Mouse (Mus musculus) granulocyte monocyte progenitor cell, adult 5-6 weeks (primary cell): ENCODE data around the gene Gpc6. TPM values are rescaled to one million over a fixed set of nuclear protein-coding genes. Genes with fewer than 3 reads are reported as not detected.
"Not testable (repeated sequence)": the region's sequence is repeated elsewhere in the genome, so short reads cannot be mapped to it uniquely, and the experiment has no call there.

ENCODE experiments used
- ATAC-seq: replicated peaks from 2 replicates; pipeline ENCODE4 v1.8.0; 2016; ENCODE audit warnings: mild to moderate bottlenecking, moderate TSS enrichment, inconsistent platforms; ENCODE audit not compliant: poor library complexity, severe bottlenecking
- total RNA-seq, 2 experiments: library from RNA; stranded (forward) in 1 of 2; stranded (reverse) in 1 of 2; fragments of 200-712, 200-1000 nt in 1 of 2; fragments of >200 nt in 1 of 2; fragmentation: Nextera tagmentation in 1 of 2; gene quantifications; 2 replicates each; pipeline ENCODE4 v1.2.3; 2014 to 2017

Gene Gpc6
- total RNA-seq, 2 experiments from 2014 or later: not detected

- ATAC-seq: no peak
Observed at GRCm38 (mm10) chr14:117419561-117420218, 494.6 kb downstream of the Gpc6 start.

DNA sequence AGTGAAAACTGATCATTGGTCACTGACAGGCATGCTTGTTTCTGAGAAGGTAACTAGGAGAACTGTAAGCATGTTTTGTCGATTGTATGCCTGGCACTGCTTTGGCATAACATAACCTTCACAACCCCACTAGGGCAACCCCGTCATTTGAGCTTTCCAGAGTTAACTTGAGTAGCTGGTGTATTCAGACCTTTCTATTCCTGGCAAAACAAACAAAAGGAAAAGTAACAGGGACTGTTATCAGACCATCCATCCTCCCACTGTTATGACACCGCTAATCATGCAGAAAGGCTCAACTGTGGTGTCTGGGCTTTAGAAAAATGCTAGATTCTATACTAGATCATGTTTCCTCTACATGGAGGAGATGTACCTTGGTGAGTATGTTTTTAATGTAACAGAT lies 496.1 kb downstream of the Gpc6 start:
- no peak for ATAC-seq

GRCm38 (mm10) chr14:117426116-117426515 lies 501.0 kb downstream of the Gpc6 start:
- ATAC-seq: no peak

GRCm38 (mm10) chr14:117427776-117428175 lies 502.7 kb downstream of the Gpc6 start:
- no peak for ATAC-seq

- ATAC-seq: no peak
Observed at GRCm38 (mm10) chr14:117435739-117436138, 510.6 kb downstream of the Gpc6 start.

DNA sequence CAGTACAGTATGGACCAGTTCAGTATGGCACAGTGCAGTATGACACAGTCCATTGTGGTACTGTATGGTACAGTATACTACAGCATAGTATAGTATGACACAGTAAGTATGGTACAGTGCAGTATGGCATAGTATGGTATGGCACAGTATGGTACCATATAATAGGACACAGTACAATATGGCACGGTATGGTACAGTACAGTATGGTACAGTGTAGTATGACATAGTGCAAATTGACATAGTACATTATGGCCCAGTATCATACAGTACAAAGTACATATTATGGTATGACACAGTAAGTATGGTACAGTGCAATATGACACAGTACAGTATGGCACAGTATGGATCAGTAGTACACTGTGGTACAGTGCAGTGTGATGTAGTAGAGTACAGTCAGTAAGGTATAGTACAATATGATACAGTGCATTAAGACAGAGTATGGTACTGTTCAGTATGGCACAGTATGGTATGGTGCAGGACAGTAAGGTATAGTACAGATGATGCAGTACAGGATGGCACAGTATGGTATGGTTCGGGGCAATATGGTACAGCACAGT lies 521.6 kb downstream of the Gpc6 start:
- not testable (repeated sequence) for ATAC-seq

DNA sequence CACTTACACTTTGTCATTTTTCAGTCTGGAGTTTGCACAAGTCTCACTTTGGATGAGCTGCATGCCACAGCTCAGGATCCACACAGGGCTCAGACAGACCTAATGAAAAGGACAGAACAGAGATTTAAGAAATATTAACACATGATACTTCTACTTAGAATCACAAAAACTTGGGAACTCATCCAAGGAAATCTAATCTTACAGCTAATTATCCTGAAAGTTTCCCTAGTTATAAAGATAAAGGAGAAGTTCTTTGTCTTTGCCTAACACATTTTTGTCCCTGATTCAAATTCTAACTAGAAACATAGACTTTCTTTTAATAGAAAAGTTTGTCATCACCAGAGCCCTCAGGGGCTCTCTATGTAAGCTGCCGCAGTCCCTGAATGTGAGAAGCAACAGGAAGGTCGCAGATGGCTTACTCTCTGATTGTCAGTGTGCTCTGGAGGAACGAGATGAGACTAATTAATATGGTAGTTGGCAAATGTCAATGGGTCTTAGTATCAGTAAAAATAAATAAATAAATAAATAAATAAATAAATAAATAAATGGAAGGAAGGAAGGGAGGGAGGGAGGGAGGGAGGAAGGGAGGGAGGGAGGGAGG lies 526.4 kb downstream of the Gpc6 start:
- ATAC-seq: no peak

DNA sequence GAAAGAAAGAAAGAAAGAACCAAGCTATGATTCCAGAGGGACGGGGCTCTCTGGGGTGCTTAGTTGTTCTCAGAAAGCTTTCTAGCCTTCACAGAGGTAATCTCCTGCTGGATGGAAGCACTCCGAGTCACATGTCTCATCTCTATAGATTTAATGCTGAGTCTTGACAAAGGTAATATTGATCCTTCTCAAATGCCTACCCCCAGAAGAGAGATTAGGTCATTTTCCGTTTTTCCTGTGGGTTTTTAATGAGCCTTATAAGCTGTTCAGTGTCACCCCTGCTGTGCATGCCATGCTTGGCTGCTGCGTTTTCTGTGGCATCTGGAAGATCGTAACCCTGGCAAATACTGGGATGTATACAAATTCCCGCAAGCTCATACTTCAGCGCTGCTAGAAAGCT lies 527.0 kb downstream of the Gpc6 start:
- no peak for ATAC-seq

GRCm38 (mm10) chr14:117473378-117473777 lies 548.3 kb downstream of the Gpc6 start:
- no peak for ATAC-seq

DNA sequence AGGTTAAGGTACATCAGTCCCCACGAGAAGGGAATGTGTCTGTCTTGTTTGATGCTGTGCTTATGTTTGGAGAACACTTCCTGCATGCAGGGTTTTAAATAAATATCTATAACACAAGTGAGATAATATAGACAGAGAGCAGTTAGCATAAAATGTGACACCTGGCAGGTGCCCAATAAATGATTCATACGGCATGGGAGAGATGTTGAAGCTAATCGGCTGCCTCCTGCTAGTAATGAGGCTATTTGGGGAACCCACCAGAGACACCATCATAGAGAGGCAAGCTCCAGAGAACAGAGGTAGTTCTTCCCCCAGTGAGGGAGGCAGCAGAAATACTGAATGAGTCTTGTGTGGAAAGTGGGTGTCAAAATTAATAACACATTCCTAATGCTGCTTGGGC lies 553.8 kb downstream of the Gpc6 start:
- no peak for ATAC-seq

GRCm38 (mm10) chr14:117487161-117487754 lies 562.1 kb downstream of the Gpc6 start:
- no peak for ATAC-seq

DNA sequence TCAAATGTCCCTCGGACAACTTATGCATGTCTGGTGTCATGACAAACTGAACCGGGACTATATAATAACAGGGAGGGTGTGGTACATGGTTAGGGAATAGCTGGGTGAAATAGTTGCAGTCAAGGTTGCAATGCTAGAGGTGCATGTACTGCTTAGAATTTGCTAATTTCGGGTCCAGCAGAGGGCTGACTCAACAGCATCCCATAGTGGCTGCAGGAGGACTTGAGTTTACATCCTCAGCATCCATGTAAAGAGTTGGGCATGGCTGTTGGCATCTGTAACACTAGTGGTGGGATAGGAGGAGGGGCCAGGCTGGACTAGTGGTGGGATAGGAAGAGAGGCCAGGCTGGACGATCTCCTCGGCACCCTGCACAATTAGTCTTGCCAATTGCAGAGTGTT lies 565.4 kb downstream of the Gpc6 start:
- ATAC-seq: no peak

- ATAC-seq: no peak
Observed at GRCm38 (mm10) chr14:117495118-117495517, 570.0 kb downstream of the Gpc6 start.

- ATAC-seq: no peak
Observed at GRCm38 (mm10) chr14:117498785-117499184, 573.7 kb downstream of the Gpc6 start.

GRCm38 (mm10) chr14:117499354-117499753 lies 574.2 kb downstream of the Gpc6 start:
- ATAC-seq: no peak

DNA sequence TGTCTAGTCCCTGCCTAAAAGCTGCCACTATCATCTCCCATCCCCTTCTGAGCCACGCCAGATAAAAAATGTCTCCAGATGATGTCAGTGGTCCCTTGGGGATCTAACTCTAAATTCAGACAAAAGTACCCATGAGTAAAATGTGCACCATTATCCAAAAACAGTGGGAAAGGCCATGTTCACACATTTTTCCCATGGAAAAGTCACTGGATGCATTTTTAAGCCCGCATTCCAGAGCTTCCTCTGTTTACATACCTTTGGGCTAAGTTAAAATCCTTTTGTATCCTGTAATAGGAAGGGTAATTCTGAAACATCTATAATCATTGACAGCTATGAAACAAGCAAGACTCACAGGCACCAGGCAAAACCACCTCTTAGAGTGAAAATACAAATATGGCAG lies 589.7 kb downstream of the Gpc6 start:
- no peak for ATAC-seq

DNA sequence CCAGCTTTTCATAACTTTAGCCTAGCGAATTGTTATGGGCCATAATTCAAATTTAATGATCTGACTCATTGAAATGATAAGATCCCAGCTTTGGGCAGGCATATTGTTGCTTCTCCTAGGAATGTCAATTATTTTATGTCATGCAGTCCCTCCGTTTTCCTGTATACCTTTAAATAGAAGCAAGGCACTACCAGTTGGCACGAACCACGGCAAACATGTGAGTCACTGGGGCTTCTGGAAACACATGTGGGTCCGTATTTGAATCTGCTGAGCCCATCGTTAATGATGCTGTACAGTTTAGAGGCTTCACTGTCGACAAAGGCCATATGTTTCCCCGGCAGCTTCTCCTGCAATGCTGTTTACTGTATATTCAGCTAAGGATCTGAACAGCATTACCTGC lies 594.5 kb downstream of the Gpc6 start:
- ATAC-seq: no peak

- ATAC-seq: no peak
Observed at GRCm38 (mm10) chr14:117520706-117521105, 595.6 kb downstream of the Gpc6 start.

- no peak for ATAC-seq
Observed at GRCm38 (mm10) chr14:117525133-117525532, 600.0 kb downstream of the Gpc6 start.

DNA sequence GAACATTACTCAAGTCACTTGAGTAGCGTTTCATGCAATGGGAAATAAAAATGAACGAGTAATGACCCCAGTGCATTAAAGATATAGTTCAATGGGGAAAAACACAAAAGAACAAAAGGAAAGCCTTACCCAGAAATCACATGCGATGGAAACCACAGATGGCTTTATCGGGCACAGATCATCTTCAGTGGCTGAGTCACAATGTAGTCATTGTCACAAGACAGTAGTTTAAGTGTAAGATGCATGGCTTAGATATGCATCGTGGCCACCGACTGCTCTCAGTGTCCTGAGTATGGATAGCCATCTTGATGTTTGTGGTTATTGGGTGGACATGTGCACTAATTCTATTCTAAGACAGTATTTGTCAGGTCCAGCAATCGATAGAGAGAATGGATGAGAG lies 601.9 kb downstream of the Gpc6 start:
- ATAC-seq: no peak

DNA sequence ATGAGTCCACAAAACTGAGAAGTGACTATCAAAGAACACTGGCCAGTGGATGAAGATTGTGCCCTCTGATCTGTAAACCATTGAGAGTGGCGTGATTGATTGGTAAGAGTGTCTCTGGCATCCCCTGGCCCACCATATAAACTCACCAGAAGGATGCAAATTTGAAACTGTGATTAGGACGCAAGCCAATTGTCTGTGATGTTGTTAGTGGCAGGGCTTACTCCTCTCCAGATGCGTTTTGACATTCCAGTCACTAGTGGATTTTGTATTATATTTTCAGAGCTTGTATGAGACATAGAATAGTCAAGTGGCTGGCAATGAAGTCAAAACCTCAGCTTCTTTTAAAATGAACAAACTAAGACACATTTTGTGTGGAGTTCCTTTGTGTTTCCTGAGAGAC lies 604.3 kb downstream of the Gpc6 start:
- ATAC-seq: no peak

GRCm38 (mm10) chr14:117552776-117553175 lies 627.7 kb downstream of the Gpc6 start:
- ATAC-seq: no peak
